Mouse (Mus musculus) neural tube, embryonic 11.5 days (tissue): ENCODE data around the gene Neb. TPM values are rescaled to one million over a fixed set of nuclear protein-coding genes. Genes with fewer than 3 reads are reported as not detected.

Source experiments
- ATAC-seq: fragments of 200-750 bp; cut with Nextera tagmentation; 2 replicates; pipeline ENCODE4 v1.8.0; 2017; ENCODE audit warnings: moderate number of reproducible peaks, mild to moderate bottlenecking, moderate TSS enrichment, moderate library complexity; ENCODE audit not compliant: insufficient read depth, low FRiP score, low TSS enrichment
- DNase-seq: peaks from one replicate; pipeline ENCODE4 v3.0.0-alpha.2; 2015; ENCODE audit warnings: low spot score
- H3K27ac ChIP-seq: fragments of 300-500 bp; sonication (generic); 2 replicates; pipeline ENCODE4 v1.5.1; 2014; ENCODE audit warnings: low read depth, mild to moderate bottlenecking, low read length
- H3K27me3 ChIP-seq: fragments of 300-500 bp; sonication (generic); 2 replicates; pipeline ENCODE4 v1.6.1; 2014; ENCODE audit warnings: mild to moderate bottlenecking, low read length, mixed read lengths; ENCODE audit not compliant: control insufficient read depth, insufficient read depth
- H3K36me3 ChIP-seq: fragments of 300-500 bp; sonication (generic); 2 replicates; pipeline ENCODE4 v1.6.1; 2014; ENCODE audit warnings: mild to moderate bottlenecking, low read length, moderate library complexity, mixed read lengths; ENCODE audit not compliant: control insufficient read depth, insufficient read depth
- H3K4me1 ChIP-seq: fragments of 300-500 bp; sonication (generic); 2 replicates; pipeline ENCODE4 v1.6.1; 2014; ENCODE audit warnings: low read length, mixed read lengths; ENCODE audit not compliant: control insufficient read depth, insufficient read depth
- H3K4me2 ChIP-seq: fragments of 300-500 bp; sonication (generic); 2 replicates; pipeline ENCODE4 v1.6.1; 2014; ENCODE audit warnings: low read depth, mild to moderate bottlenecking, moderate library complexity
- H3K4me3 ChIP-seq: fragments of 300-500 bp; sonication (generic); 2 replicates; pipeline ENCODE4 v1.5.1; 2014; ENCODE audit warnings: low read depth, low read length
- H3K9ac ChIP-seq: fragments of 300-500 bp; sonication (generic); 2 replicates; pipeline ENCODE4 v1.6.1; 2014; ENCODE audit warnings: mild to moderate bottlenecking, low read length
- H3K9me3 ChIP-seq: fragments of 300-500 bp; sonication (generic); 2 replicates; pipeline ENCODE4 v1.6.1; 2016; ENCODE audit warnings: low read length; ENCODE audit not compliant: control insufficient read depth
- WGBS: fragments of 180-500 bp; shearing (Covaris S2); extraction: QIAGEN DNeasy Blood & Tissue Kit; methylation state at CpG from one replicate; pipeline ENCODE4 v1.1.7; 2014; 5-methylcytosine and 5-hydroxymethylcytosine counted together
- polyA plus RNA-seq: library from polyadenylated mRNA; unstranded; fragments of >200 nt; fragmentation: Nextera tagmentation; extraction: Ambion mirVana; gene quantifications from 2 replicates; pipeline ENCODE4 v1.2.1, GENCODE M21; 2014

The Neb gene
- 16.7 and 19.7 TPM in 2 replicates for polyA plus RNA-seq

DNA sequence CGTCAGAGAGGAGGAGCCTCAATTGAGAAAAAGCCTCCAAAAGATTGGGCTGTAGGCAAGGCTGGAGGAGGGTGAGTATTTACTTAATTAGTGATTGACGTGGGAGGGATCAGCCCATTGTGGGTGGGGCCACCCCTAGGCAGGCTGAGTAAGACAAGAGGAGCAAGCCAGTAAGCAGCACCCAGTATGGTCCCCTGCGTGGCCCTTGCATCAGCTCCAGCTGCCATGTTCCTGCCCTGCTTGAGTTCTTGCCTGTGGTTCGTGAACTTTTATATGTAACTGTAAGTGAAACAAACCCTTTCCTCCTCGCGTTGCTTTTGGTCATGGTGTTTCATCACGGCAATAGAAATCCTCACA is at the start of gene Neb:
Gene Neb, minus strand, starts transcription at position 27 of the 357 bp plus-strand sequence.
- WGBS = 50% methylated on average over 7 of the region's 7 CpGs
- ATAC-seq = no peak
- H3K36me3 ChIP-seq = no peaks in the 10 kb centered on the region

DNA sequence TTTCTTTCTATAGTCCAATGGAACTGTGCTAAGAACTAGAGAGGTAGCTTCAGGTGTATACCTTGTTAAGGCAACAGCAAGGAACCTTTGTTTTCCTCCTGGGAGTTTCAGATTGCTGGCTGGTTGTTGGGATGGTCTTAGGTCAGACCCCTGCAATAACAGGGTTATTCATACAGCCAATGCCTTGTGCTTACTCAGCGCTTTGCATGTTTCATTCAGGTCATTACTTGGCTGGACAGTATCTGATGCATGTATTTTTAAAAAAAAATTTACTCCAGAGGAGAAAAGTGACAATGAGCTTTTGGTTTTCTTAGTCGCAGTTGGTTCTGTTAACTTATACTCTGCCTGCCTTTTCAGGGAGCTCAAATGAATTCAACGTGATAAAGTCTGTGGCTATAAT is 49.1 kb upstream of the Neb start:
- Histone ChIP-seq H3K4me2 (no peak overlapping the region), H3K9me3 (no peaks in the 10 kb centered on the region), H3K27me3 (no peaks in the 10 kb centered on the region), H3K4me1 (0 out of 2 replicates have a peak, but pooled peaks cover 2% of the 10 kb centered on the region), H3K27ac (no peak overlapping the region), H3K9ac (no peak overlapping the region), H3K36me3 (no peaks in the 10 kb centered on the region), H3K4me3 (no peak overlapping the region)
- DNase-seq (no peak), ATAC-seq (no peak)
- 81% methylated on average over 3 of the region's 3 CpGs for WGBS

More for the DNA sequence above, at the start of gene Neb:
- no peaks in the 10 kb centered on the region for H3K27me3 ChIP-seq
- no peak for DNase-seq
- no peaks in the 10 kb centered on the region for H3K4me1 ChIP-seq
- H3K9ac ChIP-seq = no peak within 1 kb of the TSS
- no peak within 1 kb of the TSS for H3K4me2 ChIP-seq
- no peak within 1 kb of the TSS for H3K4me3 ChIP-seq
- no peaks in the 10 kb centered on the region for H3K9me3 ChIP-seq
- H3K27ac ChIP-seq = no peak within 1 kb of the TSS

DNA sequence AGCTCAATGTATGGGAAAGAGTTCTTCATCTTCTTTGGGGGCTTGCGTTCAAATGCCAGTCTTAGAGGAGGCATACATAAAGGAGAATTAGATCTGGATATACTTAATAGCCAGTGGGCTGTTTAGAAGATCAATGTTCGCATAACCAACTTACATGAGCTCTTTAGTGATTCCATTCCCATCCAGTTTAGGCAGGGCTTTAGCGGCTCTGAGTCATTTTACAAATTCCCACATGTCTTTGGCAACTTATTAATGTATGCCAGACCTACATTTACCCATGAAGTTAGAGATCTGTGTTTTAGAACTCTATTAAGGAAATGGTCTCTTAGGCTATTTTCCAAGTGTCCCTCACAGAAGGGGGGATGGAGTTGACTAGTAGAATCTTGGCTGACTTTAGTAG is 47.8 kb upstream of the Neb start:
- DNase-seq (no peak), ATAC-seq (no peak)
- no peak overlapping the region for H3K4me3 ChIP-seq
- no peaks in the 10 kb centered on the region for H3K9me3 ChIP-seq
- H3K27me3 ChIP-seq = no peaks in the 10 kb centered on the region
- H3K4me1 ChIP-seq = 0 out of 2 replicates have a peak, but pooled peaks cover 2% of the 10 kb centered on the region
- no peaks in the 10 kb centered on the region for H3K36me3 ChIP-seq
- H3K27ac ChIP-seq = no peak overlapping the region
- WGBS = 89% methylated on average over 3 of the region's 3 CpGs
- no peak overlapping the region; the same call in 1 of the 2 replicates for H3K4me2 ChIP-seq
- H3K9ac ChIP-seq = no peak overlapping the region

DNA sequence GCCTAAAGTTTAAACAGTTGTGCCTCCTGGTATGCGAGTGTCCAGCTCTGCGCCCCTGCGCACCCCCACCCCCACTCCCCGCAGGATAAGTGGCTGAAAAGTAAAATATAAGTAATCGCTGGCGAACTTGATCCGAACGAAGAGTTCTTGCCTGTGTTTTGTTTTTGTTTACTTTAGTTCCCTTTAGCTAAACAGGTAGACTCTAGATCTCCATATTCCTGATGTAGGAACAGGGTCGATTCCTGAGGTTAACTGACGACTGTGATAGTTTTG is 47.2 kb upstream of the Neb start:
- no peak overlapping the region for H3K27ac ChIP-seq
- no peaks in the 10 kb centered on the region for H3K27me3 ChIP-seq
- peak overlapping the region; percentile 94 for H3K9ac ChIP-seq
- H3K4me1 ChIP-seq = 0 out of 2 replicates have a peak, but pooled peaks cover 2% of the 10 kb centered on the region
- 0 out of 2 replicates have a peak, but pooled peaks have one; percentile 1 for ATAC-seq
- no peak for DNase-seq
- peak overlapping the region; percentile 64 for H3K4me2 ChIP-seq
- WGBS = 26% methylated on average over 10 of the region's 10 CpGs
- no peaks in the 10 kb centered on the region for H3K36me3 ChIP-seq
- H3K9me3 ChIP-seq = no peaks in the 10 kb centered on the region
- peak overlapping the region; percentile 95 for H3K4me3 ChIP-seq

DNA sequence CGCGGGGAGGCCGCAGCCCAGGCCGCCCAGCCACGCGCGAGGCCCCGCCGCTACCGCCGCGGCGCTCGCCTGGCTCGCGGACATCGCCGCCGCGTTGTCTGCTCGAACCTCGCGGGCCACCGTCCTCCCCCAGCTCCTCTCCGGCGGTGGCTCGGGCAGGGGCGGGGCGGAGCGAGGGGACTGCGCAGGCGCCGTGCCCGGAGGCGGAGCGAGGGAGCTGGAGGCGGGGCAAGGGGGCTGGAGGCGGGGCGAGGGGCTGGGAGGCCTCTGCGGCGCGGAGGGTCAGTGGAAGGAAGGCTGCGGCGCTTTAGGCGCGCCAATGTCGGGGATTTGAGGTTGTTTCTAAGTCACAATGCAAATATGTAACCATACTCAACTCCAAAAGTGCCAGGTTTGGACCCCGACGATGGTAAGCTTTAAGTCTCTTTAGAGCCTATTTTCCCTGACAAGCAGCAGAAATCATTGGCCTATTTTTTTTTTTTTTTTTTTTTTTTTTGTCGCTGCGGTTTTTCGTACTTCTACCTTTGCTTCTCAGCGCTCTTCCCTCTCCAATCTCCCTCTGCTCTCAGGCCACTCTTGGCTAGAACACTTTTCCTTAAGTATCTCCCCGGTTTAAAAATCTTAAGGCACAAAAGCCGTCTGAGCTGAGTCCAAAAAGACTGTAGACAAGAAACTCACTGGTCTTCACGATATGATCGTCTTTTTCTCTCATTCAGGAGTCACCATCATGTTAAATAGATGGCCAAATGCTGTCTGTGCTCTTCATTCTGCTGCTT is 46.7 kb upstream of the Neb start, which contains the start of gene Arl5a:
Gene Arl5a, minus strand, starts transcription at position 155 of the 776 bp plus-strand sequence.
- H3K4me2 ChIP-seq = peak within 1 kb of the TSS; percentile 64
- H3K9me3 ChIP-seq = no peaks in the 10 kb centered on the region
- peak within 1 kb of the TSS; percentile 80 for H3K27ac ChIP-seq
- DNase-seq (peak; percentile 95), ATAC-seq (peak; percentile 94)
- no peaks in the 10 kb centered on the region for H3K27me3 ChIP-seq
- H3K36me3 ChIP-seq = no peaks in the 10 kb centered on the region
- H3K9ac ChIP-seq = peak within 1 kb of the TSS; percentile 94
- 0 out of 2 replicates have a peak, but pooled peaks cover 2% of the 10 kb centered on the region for H3K4me1 ChIP-seq
- peak within 1 kb of the TSS; percentile 95 for H3K4me3 ChIP-seq
- under 1% methylated on average over 53 of the region's 57 CpGs for WGBS

DNA sequence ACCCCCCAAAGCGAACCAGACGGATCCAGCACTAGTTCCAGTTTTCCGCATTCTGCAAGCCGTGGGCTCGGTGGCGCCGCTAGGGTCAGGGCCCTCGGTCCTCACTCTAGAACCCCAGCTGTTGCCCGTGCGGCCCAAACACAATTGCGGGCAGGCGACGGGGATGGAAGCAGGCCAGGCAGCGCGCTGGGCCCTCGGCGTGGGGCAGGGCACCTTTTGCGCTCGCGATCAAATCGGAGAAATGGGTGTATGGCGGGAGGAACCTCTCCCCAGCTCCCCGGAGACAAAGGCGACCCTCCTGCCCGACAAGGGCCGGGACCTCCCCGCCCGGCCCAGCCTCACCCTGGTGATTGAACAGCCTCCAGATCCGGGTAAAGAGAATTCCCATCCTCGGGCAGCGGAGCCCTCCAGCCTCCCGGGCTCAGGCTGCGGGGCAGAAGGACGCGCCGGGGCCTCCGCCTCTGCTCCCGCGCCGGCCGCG is 46.0 kb upstream of the Neb start:
- Histone ChIP-seq H3K4me3 (peak overlapping the region; percentile 95), H3K4me1 (0 out of 2 replicates have a peak, but pooled peaks cover 2% of the 10 kb centered on the region), H3K27me3 (no peaks in the 10 kb centered on the region), H3K9ac (peak overlapping the region; percentile 94), H3K27ac (peak overlapping the region; percentile 80), H3K9me3 (no peaks in the 10 kb centered on the region), H3K4me2 (peak overlapping the region; percentile 56), H3K36me3 (no peaks in the 10 kb centered on the region)
- DNase-seq (peak; percentile 65), ATAC-seq (peak; percentile 79)
- 0% methylated on average over 39 of the region's 42 CpGs for WGBS

DNA sequence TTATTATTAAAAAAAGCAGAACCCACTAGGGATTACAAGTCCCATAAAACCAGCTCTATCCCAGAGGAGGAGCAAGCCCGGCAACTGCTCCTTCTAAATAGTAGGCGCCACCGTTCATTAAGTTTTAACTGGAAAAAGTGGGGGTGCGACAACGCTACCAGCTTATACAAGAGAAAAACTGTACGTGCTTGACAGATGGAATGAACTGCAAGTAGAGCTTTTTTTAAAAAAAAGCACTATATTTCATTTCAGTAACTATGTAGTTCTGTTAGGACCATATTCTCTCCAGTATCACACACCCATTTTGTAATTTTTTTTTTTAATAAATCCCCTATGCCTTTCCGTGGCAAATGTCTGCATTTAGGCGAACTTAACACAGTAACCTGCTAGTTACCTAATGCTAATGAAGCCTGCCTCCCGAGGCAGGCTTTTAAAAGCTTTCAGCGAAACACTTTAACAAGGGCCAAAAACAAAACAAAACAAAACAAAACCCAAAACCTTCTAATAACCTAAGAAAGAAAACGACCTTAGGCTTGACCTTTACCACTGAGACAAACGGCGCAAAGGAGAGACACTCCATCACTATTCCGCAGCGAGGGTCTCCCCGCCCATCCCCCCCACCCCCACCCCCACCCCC is 45.5 kb upstream of the Neb start:
- ATAC-seq (no peak), DNase-seq (peak; percentile 12)
- no peaks in the 10 kb centered on the region for H3K36me3 ChIP-seq
- H3K27ac ChIP-seq = no peak overlapping the region
- peak overlapping the region; percentile 94; the same call in 1 of the 2 replicates for H3K9ac ChIP-seq
- 0 out of 2 replicates have a peak, but pooled peaks cover 2% of the 10 kb centered on the region for H3K4me1 ChIP-seq
- H3K4me3 ChIP-seq = peak overlapping the region; percentile 95
- no peaks in the 10 kb centered on the region for H3K27me3 ChIP-seq
- no peaks in the 10 kb centered on the region for H3K9me3 ChIP-seq
- H3K4me2 ChIP-seq = peak overlapping the region; percentile 56
- whole genome bisulfite sequencing = 4% methylated on average over 16 of the region's 16 CpGs

DNA sequence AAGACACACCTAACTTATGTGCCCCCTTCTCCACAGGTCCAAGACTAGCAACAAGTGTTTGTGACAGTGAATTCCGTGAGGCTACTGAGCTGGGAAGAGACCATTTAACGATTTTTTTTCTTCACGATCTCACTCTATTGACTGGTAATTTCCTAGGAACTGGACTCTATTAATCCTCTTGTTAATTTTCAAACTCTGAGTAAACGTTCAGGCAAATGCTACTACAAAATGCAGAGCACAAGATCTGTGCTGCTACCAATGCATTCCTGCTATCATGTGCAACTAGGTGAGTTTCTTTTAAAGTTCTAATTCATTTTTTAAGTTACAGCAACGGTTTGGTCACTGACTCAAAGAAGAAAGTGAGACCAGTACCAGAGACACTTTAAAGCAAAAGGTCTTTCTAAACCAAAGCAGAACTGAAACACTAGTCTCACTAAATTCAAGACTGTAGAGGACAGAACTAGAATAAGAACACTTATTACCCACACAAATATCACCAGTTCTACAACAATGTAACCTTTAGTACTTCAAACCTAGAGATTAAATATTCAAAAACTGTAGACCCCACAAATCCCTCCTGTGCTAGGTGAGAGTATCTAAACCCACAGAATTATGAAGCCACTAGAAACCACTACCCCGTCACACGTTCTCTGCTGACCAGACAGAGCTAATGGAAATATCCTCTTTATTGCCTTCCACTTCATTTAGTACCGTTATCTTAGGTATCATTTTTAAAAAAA is 44.8 kb upstream of the Neb start:
- 0 out of 2 replicates have a peak, but pooled peaks cover 2% of the 10 kb centered on the region for H3K4me1 ChIP-seq
- H3K9ac ChIP-seq = no peak overlapping the region
- no peaks in the 10 kb centered on the region for H3K27me3 ChIP-seq
- WGBS = 61% methylated on average over 8 of the region's 8 CpGs
- no peaks in the 10 kb centered on the region for H3K36me3 ChIP-seq
- no peak for DNase-seq
- ATAC-seq = no peak
- H3K27ac ChIP-seq = no peak overlapping the region
- no peaks in the 10 kb centered on the region for H3K9me3 ChIP-seq
- peak overlapping the region; percentile 56 for H3K4me2 ChIP-seq
- H3K4me3 ChIP-seq = peak overlapping the region; percentile 95
